Mouse (Mus musculus): ENCODE results near the gene Idnk.

DNA sequence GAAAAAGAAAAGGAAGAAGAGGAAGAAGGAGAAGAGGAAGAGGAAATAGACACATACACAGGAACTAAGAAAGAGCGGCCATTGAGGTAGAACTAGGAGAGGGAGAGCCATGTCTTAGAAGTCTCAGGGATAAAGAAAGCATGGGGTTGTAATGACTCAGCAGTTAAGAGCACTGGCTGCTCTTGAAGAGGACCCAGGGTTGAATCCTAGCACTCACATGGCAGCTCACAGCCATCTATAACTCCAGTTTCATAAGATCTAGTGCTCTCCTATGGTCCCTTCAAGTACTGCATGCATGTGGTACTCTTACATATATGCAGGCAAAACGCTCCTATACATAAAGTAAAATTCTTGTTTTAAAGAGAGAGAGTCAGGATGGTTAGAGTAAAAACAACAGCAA lies 1.4 kb upstream of the Idnk start:
- no peak for TF ChIP-seq CTCF (IDR thresholded peaks at IDR 0.05; ENCODE audit: control insufficient read depth, insufficient read depth, insufficient replicate concordance, low read depth, low read length)
- TF ChIP-seq POLR2A (IDR thresholded peaks at IDR 0.05; ENCODE audit: control insufficient read depth, low read depth, low read length): no peak

Measured in testis, adult 2 months (tissue).